Mouse (Mus musculus) left cerebral cortex, adult 6 months (tissue): ENCODE results near the gene Gtpbp6. TPM values are rescaled to one million over a fixed set of nuclear protein-coding genes. Genes with fewer than 3 reads are reported as not detected.

ENCODE experiments used
- long read RNA-seq, 2 experiments: library from polyadenylated mRNA; unstranded; transcript quantifications; one replicate each; pipeline ENCODE4 v2.0.0; 2019 to 2020
- polyA plus RNA-seq: library from polyadenylated mRNA; unstranded; fragments of <200 nt; fragmentation: Nextera tagmentation; gene quantifications from 2 replicates; pipeline ENCODE4 v1.2.3, GENCODE M21; 2021

The Gtpbp6 gene
- 43.4 and 56.9 TPM in 2 replicates for polyA plus RNA-seq
- long read RNA-seq, experiment 1, transcript Gtpbp6-202 (7 exons, 1,481 nt), result minor isoform, 11 of 161 reads
- long read RNA-seq, experiment 1, transcript Gtpbp6-201 (10 exons, 1,617 nt), result major isoform, 25 of 161 reads
- long read RNA-seq, experiment 1, partial matches to known transcripts, result 21 of 161 reads
- long read RNA-seq, experiment 1, other reads (novel, unspliced or antisense), result 104 of 161 reads
- long read RNA-seq, experiment 2, partial matches to known transcripts, result 10 of 41 reads
- long read RNA-seq, experiment 2, other reads (novel, unspliced or antisense), result 25 of 41 reads

GRCm38 (mm10) chr5:110107581-110108304 lies at the start of gene Gtpbp6:
TSS of gene Gtpbp6 (minus strand) at chr5:110108197.

GRCm38 (mm10) chr5:110135293-110136086 lies 27.5 kb upstream of the Gtpbp6 start, which contains the start of gene Chfr:
TSS of gene Chfr (plus strand) at chr5:110135842.

GRCm38 (mm10) chr5:110109991-110110441 lies 2.0 kb upstream of the Gtpbp6 start, which contains the start of gene Zfp605:
TSS of gene Zfp605 (plus strand) at chr5:110110092.

GRCm38 (mm10) chr5:110099656-110100580 lies 8.1 kb downstream of the Gtpbp6 start, which contains the start of gene Plcxd1:
TSS of gene Plcxd1 (plus strand) at chr5:110099969.

GRCm38 (mm10) chr5:110094030-110094846 lies 13.8 kb downstream of the Gtpbp6 start, which contains the start of gene Gm35315:
TSS of gene Gm35315 (minus strand) at chr5:110094420.

GRCm38 (mm10) chr5:110072413-110072812 lies 35.6 kb downstream of the Gtpbp6 start, which contains the start of gene Gm17655:
TSS of gene Gm17655 (minus strand) at chr5:110072513.

Other genes starting within 250 kb of the Gtpbp6 start
- gene Gm15446, start 184.8 kb downstream of the Gtpbp6 start, polyA plus RNA-seq, result 11.3 and 12.5 TPM in 2 replicates
- gene Zfp932, start 111.7 kb downstream of the Gtpbp6 start, polyA plus RNA-seq, result 18.1 and 24.1 TPM in 2 replicates
- 3.1 and 4.0 TPM in 2 replicates for gene Gm17655, start 35.7 kb downstream of the Gtpbp6 start, polyA plus RNA-seq
- 0.24 and 0.43 TPM in 2 replicates for gene Gm35315, start 13.8 kb downstream of the Gtpbp6 start, polyA plus RNA-seq
- 7.2 and 8.5 TPM in 2 replicates for gene Plcxd1, start 8.2 kb downstream of the Gtpbp6 start, polyA plus RNA-seq
- gene Zfp605, start 1.9 kb upstream of the Gtpbp6 start, polyA plus RNA-seq, result 4.1 and 8.1 TPM in 2 replicates
- 11.8 and 17.7 TPM in 2 replicates for gene Chfr, start 27.6 kb upstream of the Gtpbp6 start, polyA plus RNA-seq
- 8.1 and 10.2 TPM in 2 replicates for gene Golga3, start 68.5 kb upstream of the Gtpbp6 start, polyA plus RNA-seq
- gene Ankle2, start 122.8 kb upstream of the Gtpbp6 start, polyA plus RNA-seq, result 12.0 and 12.8 TPM in 2 replicates
- gene Pgam5, start 161.7 kb upstream of the Gtpbp6 start, polyA plus RNA-seq, result 70.3 and 78.0 TPM in 2 replicates
- gene Pxmp2, start 178.0 kb upstream of the Gtpbp6 start, polyA plus RNA-seq, result 18.9 and 20.1 TPM in 2 replicates
- 0.41 and 0.47 TPM in 2 replicates for gene Pole, start 178.1 kb upstream of the Gtpbp6 start, polyA plus RNA-seq
- gene P2rx2, start 235.0 kb upstream of the Gtpbp6 start, polyA plus RNA-seq, result not detected in 2 replicates
- gene Lrcol1, start 236.5 kb upstream of the Gtpbp6 start, polyA plus RNA-seq, result not detected in 2 replicates